Mouse (Mus musculus): ENCODE data around the gene Nostrin.
A peak's percentile ranks its signal among the peaks of the same experiment; 100 is the strongest.

The Nostrin gene

DNA sequence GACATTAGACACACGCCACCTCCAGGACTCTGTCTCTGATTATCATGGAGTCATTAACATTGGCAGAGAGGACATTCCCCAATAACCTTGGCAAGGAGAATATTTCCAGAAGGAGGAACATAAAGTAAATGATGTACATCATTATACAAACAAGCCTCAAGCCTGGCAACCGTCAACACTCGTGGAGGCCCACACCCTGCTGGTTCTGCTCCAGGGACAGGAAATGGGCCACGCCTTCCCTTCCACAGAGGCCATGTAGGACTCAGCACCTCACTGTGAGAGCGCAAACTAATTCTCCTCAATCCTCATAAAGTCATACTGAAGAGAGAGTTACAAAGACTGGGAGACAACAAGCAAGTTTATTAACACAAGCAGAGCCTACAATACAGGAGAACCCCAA is 58.0 kb downstream of the Nostrin start:
- DNase-seq (ENCODE audit: low read depth, low spot score), result no peak

GRCm38 (mm10) chr2:69205185-69205584 is 69.6 kb downstream of the Nostrin start:
- DNase-seq (ENCODE audit: low read depth, low spot score), result no peak

DNA sequence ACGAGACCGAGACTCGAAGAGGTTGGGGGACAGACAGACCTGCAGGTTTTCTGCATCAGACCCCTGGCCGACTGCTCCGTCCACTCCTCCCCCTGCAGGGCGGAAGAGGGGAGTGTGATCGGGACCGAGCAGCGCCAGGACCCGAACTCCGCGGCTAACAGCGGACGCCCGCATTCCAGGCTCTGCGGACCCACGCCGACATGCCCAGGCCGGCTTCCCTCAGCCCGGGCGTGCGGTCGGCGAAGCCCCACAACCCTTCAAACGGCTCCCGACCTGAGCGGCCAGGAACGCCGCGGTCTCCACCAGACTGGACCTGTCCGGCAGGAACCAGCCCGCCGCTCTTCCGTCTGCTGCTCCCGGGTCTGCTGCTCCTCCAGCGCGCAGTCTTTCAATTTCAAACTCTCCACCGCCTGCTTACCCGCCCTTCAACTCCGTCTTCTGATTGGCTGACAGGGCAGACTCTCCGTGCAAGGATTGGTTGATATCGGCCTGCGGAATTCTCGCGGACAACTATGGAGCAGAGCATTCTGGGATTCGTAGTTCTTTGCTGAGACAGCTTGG is 70.3 kb downstream of the Nostrin start, which contains the start of gene Spc25:
Gene Spc25, minus strand, starts transcription at position 404 of the 561 bp plus-strand sequence.
- DNase-seq (ENCODE audit: low read depth, low spot score), result peak; percentile 84

- no peak for DNase-seq (ENCODE audit: low read depth, low spot score)
Measured at GRCm38 (mm10) chr2:69206523-69206922, 70.9 kb downstream of the Nostrin start.

DNA sequence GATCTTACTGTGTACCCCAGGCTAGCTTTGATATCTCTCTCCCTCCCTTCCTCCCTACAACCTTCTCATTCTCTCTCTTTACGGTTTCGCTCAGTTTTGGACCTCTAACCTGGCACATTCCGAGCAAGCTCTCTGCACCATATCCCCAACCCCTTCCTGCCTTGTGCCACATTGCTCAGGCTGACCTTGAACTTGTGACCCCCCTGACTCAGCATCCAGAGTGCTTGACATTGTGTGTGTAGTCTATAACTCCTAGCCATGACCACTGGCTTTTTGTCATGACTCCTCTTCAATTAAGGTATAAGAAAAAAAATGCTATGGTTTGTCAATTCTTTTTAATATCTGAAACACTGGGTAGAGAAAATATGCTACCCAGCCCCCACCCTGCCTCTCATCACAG is 74.1 kb downstream of the Nostrin start:
- no peak for DNase-seq (ENCODE audit: low read depth, low spot score)

GRCm38 (mm10) chr2:69210773-69211172 is 75.2 kb downstream of the Nostrin start, which contains the start of gene G6pc2:
TSS of gene G6pc2 (plus strand) at chr2:69211073.
- no peak for DNase-seq (ENCODE audit: low read depth, low spot score)

DNA sequence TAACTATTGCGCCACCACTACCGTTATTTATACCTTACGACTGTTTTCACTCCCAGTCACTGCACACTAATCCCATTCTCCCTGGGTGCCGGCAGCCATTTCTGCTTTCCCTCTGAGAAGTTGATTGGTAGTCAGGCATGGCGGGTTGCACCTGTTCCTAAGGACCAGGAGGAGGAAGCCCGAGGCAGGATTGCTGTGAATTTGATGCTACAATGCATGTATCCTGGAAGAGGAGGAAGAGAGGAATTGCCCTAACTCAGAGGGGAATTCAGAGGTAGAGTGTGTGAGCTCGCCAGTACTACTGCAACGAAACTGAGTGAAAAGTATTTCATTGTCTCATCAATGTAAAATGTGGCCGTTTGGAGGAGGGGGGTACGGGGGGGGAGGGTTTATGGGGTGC is 77.1 kb downstream of the Nostrin start:
- DNase-seq (ENCODE audit: low read depth, low spot score), result no peak

DNA sequence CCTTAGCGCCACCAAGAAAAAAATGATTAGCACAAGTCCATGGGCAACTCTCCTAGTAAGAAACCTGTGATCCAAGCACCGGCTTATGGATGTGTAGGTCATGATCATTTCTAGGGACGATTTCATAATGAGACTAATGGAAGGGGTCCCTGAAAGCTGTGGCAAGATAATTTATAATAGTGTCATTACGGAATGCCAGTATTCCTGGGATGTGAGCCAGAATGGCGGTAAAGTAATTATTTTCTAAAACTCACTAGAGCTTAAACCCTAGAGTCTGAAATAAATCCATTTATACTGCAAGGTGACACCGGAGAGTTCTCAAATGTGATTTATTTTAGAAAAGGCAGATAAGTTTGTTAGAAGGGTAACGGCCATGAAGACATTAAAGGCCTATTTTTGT is 79.6 kb downstream of the Nostrin start:
- DNase-seq (ENCODE audit: low read depth, low spot score), result no peak

DNA sequence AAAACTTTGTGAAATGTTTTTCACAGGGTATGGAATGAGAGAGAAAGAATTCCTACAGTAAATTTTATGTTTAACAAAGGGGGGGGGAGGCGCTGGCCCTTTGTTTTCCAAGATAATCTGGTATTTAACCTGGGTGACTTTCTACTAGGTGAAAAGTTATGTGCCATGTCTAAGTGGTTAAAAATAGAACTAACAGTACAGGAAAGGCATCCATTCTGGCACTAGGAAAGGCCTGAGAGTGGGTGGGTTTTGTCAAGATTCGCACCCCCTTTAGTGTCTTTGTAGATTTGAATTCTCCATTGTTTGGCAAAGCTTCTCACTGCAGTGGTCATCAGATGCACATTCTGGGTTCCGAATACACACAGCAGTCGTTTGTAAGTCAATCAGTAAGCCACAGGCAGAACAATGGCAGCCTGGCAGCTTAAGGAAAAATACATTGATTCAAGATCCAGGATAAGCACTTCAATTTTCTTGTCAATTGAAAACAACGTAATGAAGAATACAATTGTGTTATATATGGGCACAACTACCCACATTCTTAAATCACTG is 86.3 kb downstream of the Nostrin start:
- DNase-seq (ENCODE audit: low read depth, low spot score), result no peak

DNA sequence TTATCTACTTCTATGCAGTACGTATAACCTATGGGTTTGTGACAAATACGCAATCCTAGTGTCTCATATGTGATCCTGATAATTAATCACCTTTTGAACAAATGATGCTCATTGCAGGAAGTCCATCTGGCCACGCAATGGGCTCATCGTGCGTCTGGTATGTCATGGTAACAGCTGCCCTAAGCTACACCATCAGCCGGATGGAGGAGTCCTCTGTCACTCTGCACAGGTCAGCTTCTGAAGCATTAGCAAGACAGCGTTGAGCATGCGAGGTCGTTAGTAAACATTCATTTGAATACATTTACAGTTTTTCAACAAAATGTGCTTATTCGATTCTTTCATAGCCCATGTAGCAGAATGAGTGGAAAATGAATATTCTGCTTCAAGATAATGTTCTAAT is 87.2 kb downstream of the Nostrin start:
- DNase-seq (ENCODE audit: low read depth, low spot score), result no peak

DNA sequence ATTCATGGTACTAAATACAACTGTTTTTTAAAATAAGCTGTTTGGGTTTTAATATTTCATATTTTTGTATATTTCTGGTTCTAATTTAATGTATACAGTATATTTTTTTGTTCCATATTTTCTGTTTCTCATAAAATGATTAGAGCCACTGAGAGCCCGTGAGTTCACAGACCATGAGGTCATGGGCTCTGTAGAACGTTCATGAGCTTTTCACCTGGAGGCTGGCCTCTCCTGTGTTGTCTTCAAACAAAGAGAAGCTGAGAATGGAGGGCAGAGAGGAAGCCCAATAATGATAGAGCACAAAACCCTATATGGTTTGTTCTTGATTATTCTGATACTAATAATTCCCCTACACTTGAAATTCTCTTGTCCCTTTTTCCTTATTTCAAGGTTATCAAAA is 89.1 kb downstream of the Nostrin start:
- DNase-seq (ENCODE audit: low read depth, low spot score), result no peak

GRCm38 (mm10) chr2:69226876-69227275 is 91.3 kb downstream of the Nostrin start:
- DNase-seq (ENCODE audit: low read depth, low spot score), result no peak

- DNase-seq (ENCODE audit: low read depth, low spot score), result no peak
Measured at GRCm38 (mm10) chr2:69228635-69229034, 93.0 kb downstream of the Nostrin start.

DNA sequence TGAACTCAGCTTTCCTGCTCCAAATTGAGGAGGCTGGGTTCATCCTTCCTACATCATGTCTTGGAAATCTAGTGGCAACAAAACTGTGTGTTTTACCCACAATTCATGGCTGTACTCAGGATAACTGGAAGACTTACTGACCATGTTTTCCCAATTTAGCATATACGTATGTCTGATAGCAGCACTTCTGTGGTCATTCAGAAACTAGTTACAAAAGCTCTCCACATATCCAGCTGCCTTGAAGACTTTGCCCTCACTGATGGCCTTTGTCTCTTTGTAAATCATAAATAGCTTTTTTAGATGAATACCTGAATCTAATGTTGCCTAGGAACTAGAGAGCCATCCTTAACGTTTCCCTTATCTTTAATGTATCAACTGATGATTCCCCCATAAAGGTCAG is 94.5 kb downstream of the Nostrin start:
- no peak for DNase-seq (ENCODE audit: low read depth, low spot score)

DNA sequence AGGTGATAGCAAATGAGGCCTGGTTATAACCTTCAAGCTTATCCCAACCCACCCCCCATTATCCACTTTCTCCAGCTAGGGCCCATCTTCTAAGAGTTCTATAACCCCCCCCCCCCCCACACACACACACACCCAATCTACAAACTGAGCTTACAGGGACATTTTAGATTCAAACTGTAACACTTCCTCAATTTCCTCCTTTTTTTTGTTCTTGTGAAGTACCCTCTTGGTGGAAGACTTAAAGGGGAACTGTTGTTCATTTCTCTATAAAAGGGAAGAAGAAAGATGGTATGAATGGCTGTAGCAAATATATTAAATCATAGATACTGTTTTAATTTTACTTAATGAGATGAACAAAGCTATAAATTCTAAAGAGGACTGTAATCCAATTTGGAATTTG is 96.5 kb downstream of the Nostrin start:
- DNase-seq (ENCODE audit: low read depth, low spot score), result no peak

DNA sequence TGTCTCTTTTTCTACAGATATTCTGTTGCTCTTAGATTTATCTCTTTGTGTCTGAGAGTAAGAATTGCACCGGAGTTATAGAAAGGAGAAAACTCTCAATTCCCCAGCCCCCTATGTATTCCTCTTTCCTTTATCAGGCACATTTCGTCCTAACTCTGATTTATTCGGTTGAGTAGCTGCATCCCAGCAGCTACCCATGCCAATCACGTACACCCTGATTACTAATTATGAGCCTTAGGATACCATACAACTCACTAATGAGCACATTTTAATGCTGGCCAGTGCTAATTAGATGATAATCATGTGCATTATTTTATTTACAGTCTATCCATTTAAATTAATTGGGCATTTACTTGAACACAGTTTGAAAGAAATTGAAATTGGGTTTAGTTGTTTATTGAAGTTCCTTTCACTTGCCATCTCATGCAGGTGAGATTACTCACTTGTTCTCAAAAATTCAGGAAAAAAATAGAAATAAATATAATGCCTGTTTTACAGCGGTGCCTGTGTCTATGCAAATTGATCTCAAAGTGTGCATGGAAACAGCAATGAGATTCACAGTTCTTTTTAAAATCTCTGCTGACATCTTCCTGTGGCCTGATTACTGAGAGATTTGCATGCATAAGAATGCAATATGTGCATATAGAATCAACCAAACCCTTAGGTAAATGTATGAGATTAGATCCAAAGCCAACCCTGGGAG is 99.5 kb downstream of the Nostrin start:
- no peak for DNase-seq (ENCODE audit: low read depth, low spot score)
